8 mouse cellular contexts compared by ENCODE assay signal in the genomic region with DNA sequence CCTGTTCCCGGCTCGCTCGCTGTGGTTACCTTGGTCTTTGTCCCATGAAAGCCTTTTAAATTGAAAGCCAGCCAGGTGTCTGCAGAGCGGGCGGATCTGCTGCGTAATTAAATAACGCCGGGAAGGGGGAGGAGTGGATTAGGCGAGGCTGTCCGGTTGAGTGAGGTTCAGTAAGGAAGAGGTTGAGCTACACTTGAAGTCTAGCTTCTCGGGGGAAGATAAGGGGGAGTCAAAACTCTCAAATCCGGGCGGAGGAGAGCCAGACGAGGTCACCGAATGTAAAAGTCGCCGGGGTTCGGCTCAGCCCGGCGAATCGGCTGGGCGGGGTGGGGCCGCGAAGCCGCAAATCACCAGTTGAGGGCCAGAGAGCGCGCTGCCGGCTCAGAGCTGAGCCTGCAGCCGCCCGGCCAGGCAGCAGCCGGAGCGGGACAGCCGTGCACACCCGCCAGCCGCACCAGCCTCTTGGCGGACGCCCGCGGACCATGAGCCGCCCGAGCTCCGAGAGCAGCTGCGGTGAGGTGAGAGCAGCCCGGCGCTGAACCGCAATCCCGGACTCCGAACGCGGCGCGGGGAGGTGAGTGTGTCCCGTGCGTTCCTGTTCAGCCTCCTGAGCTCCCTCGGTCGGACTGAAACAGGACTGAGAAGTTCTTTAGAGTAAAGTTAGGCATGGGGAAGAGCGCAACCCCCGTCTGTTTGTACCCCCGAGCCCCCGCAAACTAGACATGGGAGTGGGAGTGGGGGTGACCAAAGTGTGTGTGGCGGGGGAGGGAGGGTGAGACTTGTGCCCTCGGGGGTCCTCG.
DNase-seq lines count a peak whose midpoint lies in the region; ATAC-seq and TF ChIP-seq lines count a peak whose summit lies in the region.

No protein-coding gene starts in this region.

- WGBS in hindbrain, postnatal 0 days: under 1% methylated on average over 63 of the region's 63 CpGs

- no peak for TF ChIP-seq CTCF in hindbrain, postnatal 0 days (IDR thresholded peaks at IDR 0.05; ENCODE audit: low read depth)

- peak overlapping the region; percentile 57 for H3K9ac ChIP-seq in hindbrain, postnatal 0 days (replicated peaks; ENCODE audit: low read length)

- no peaks in the 10 kb centered on the region for H3K27me3 ChIP-seq in hindbrain, postnatal 0 days (ENCODE audit: insufficient read depth, low read length)

- intact Hi-C loops in left cerebral cortex, postnatal 4 days (cut with DNase I): no loop called here

- peak; percentile 88 for DNase-seq in ZHBTc4 (ENCODE audit: low read depth, low spot score)
- peak; percentile 76 to 79 for DNase-seq in cerebellum, postnatal 25 days
- DNase-seq in gastrocnemius, postnatal 10 days: peak; percentile 80
- DNase-seq in hindbrain, postnatal 0 days (ENCODE audit: low spot score): peak; percentile 80
- peak; percentile 71 for DNase-seq in left cerebral cortex, postnatal 4 days
- DNase-seq in mesoderm, embryonic 11.5 days (ENCODE audit: low read depth, low spot score): peak; percentile 75
- peak; percentile 41 for DNase-seq in right cerebral cortex, postnatal 25 days
- DNase-seq in urinary bladder, postnatal 4 days (ENCODE audit: low spot score in 2 of 2): peak; percentile 78

- H3K4me1 ChIP-seq in hindbrain, postnatal 0 days (ENCODE audit: insufficient read depth, low read length): peaks cover 7% of the 10 kb centered on the region; the same call in 1 of the 2 replicates

- H3K9me3 ChIP-seq in hindbrain, postnatal 0 days (ENCODE audit: low read length): no peaks in the 10 kb centered on the region

- H3K36me3 ChIP-seq in hindbrain, postnatal 0 days (ENCODE audit: insufficient read depth, low read length): no peaks in the 10 kb centered on the region

- peak overlapping the region; percentile 60 for H3K27ac ChIP-seq in hindbrain, postnatal 0 days

- H3K4me3 ChIP-seq in hindbrain, postnatal 0 days (ENCODE audit: low read length): peak overlapping the region; percentile 62

- peak overlapping the region; percentile 99 for H3K4me2 ChIP-seq in hindbrain, postnatal 0 days (ENCODE audit: low read depth, low read length)

- peak; percentile 89 for ATAC-seq in hindbrain, postnatal 0 days

Comparison
In these comparisons a context has a peak if more than half of its experiments do, and no peak if none do; other contexts are left out.
1. Peak in every context shown above with its lines: DNase-seq, ATAC-seq, H3K4me3 ChIP-seq and H3K27ac ChIP-seq.